Mouse (Mus musculus) embryo, embryonic 11.5 days (tissue): ENCODE data around the gene Olfr1076.
"Not testable (repeated sequence)": the region's sequence is repeated elsewhere in the genome, so short reads cannot be mapped to it uniquely, and the experiment has no call there.

Experiments
- DNase-seq: peaks from one replicate; pipeline ENCODE4 v3.0.0-alpha.2; 2012; ENCODE audit warnings: low read depth, low spot score

The Olfr1076 gene

DNA sequence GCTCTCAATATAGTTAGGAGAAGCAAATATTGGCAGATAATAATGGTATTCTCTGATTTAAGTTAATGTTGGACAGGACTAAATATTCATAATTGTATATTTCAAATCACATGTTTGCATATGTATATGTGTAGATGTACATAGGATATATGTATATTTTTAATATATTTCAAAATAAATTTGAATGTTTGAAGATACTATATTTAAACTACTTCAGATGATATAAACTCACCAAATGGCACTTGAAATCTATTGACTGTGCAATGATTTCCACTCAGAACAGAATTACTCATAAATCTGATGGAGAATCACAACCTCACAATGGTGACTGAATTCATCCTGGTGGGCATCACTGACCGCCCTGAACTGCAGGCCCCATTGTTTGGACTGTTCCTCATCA lies at the start of gene Olfr1076:
Olfr1076 (plus strand) TSS at position 301 of the 400 bp plus-strand sequence.
- DNase-seq: no peak

DNA sequence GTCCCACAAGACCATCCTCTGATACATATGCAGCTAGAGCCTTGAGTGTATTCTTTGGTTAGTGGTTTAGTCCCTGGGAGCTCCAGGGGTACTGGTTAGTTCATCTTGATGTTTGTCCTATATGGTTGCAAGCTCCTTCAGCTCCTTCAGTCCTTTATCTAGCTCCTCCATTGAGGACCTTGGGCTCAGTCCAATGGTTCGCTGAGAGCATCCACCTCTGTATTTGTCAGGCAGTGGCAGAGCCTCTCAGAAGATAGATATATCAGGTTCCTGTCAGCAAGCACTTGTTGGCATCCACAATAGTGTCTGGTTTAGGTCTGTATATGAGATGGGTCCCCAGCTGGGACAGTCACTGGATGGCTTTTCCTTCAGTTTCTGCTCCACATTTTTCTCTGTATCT lies 47.8 kb upstream of the Olfr1076 start:
- DNase-seq: no peak

DNA sequence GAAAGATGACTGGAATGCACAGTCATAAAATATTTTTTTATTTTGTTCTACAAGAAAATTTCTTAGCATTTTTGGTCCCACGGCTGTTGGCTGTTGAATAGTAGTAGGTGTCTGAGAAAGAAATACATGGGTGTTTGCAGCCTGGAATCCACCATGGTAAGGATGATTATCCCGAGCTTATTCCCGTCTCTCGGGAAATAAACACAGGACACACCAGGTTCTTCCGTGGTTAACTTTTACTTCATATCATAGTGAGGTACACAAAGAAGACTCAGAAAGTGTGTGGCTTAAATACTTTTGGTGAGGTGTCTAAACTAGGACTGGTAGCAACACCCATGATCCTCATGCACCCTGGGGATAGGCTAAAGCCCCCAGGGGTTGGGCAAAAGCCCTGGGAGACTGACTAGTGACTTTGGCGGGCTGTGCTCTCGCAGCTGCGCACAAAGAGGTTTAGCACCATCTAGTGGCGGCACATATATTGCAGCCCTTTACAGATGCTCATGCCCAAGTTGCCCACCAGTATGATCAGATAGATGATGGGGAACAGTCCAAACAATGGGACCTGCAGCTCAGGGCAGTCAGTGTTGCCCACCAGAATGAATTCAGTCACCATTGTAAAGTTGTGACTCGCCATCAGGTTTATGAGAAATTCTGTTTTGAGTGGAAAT lies 43.7 kb upstream of the Olfr1076 start:
- no peak for DNase-seq

DNA sequence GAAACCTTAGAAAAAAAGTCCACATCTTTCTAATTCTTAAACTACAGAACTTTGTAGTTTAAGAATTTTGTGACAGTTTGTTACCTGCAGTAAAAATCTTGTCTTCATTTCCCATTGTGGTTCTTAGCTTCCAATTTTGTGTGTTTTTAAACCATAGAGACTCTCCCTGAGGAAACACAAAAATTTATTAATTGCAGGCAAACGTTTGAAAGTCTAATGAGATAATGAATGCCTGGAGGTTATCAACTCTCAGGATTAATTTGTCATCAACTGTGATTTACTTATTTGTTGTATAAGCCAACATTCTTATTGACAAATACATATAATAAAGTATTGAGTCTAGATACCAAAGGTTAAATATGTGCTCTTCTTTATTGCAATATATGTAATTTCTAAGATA lies 21.0 kb upstream of the Olfr1076 start, which contains the start of gene Olfr228:
Olfr228 (minus strand) TSS at position 101 of the 400 bp plus-strand sequence.
- no peak for DNase-seq

DNA sequence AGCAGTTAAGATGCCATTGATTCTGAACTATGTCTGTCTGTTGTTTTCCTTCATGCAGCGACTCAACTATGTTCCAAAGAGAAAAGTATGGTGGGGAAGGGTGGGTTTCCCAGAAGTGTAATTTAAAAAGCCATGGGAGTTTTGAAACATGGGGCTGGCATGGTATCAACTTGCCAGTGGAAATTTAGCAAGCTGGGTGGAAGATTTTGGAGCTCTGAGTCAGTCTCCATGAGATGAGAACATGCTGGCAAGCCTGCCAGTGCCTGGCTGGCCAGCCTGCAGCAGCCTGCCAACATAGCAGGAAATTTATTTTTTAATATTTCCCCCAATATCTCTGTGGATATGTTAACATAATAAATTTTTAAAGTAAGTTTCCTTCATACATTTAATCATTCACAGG lies 22.7 kb downstream of the Olfr1076 start:
- no peak for DNase-seq

DNA sequence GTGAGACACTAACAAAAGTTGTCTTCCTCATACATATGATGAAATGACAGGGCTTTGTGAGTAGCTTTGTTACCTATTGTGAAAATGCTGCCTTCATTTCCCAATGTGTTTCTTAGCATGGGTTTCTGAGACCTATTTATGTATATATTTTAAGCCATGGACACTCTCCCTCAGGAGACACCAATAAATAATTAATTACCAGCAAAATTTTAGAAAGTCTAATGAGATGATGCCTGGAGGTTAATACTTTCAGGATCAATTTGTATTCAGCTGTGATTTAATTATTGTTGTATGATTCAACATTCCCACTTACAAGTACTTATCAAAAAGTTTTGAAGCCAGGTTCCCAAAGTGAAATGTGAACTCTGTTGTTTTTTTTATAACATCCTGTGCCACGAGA lies 34.1 kb downstream of the Olfr1076 start, which contains the start of gene Olfr1079:
Olfr1079 (minus strand) TSS at position 101 of the 400 bp plus-strand sequence.
- DNase-seq: no peak

DNA sequence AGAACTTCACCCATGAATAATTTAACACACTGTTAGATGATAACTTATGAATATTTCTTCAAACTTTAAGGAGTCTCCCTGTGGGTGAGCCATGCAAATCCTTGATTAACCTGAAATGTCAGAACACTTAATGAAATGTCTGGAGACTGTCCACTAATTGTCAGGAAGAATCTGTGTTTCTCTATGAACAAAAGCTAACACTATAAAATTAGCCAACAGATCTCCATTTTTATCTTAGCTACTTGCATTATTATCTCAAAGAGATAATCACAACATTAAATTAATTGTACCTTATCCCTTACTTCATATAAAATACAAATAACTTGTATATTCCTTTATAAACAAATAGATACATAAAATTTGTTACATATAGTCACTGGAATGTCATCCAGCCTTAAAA lies 49.9 kb downstream of the Olfr1076 start, which contains the start of gene Olfr1080:
Olfr1080 (minus strand) TSS at position 101 of the 400 bp plus-strand sequence.
- DNase-seq: not testable (repeated sequence)
